Mouse (Mus musculus) cerebellum, postnatal 14 days (tissue): ENCODE data around the gene Tex12.

Source experiments
- DNase-seq, 2 experiments: peaks; one replicate each; pipeline ENCODE4 v3.0.0; 2021; ENCODE audit warnings: mixed read lengths in 2 of 2

Gene Tex12

GRCm38 (mm10) chr9:50554241-50555093 is 6.7 kb downstream of the Tex12 start, which contains the start of gene Il18:
Il18 (plus strand) TSS chr9:50554827.
- peak; percentile 12 to 38 for DNase-seq

GRCm38 (mm10) chr9:50553547-50553946 is 7.6 kb downstream of the Tex12 start:
- DNase-seq = no peak

- DNase-seq = no peak
Observed at GRCm38 (mm10) chr9:50552206-50552605, 8.9 kb downstream of the Tex12 start.

- no peak for DNase-seq
Observed at GRCm38 (mm10) chr9:50548936-50549335, 12.2 kb downstream of the Tex12 start.

- no peak for DNase-seq
Observed at GRCm38 (mm10) chr9:50547859-50548478, 13.2 kb downstream of the Tex12 start.

- DNase-seq = no peak
Observed at GRCm38 (mm10) chr9:50542401-50542800, 18.7 kb downstream of the Tex12 start.

GRCm38 (mm10) chr9:50540170-50540569 is 21.0 kb downstream of the Tex12 start:
- no peak for DNase-seq

- DNase-seq = no peak
Observed at GRCm38 (mm10) chr9:50537295-50537694, 23.8 kb downstream of the Tex12 start.

GRCm38 (mm10) chr9:50536603-50537135 is 24.5 kb downstream of the Tex12 start:
- no peak for DNase-seq

GRCm38 (mm10) chr9:50535930-50536329 is 25.2 kb downstream of the Tex12 start:
- peak in 1 of 2 experiments; percentile 12 for DNase-seq

- no peak for DNase-seq
Observed at GRCm38 (mm10) chr9:50533791-50534190, 27.3 kb downstream of the Tex12 start.

- DNase-seq = no peak
Observed at GRCm38 (mm10) chr9:50533328-50533727, 27.8 kb downstream of the Tex12 start.

- peak; percentile 62 to 63 for DNase-seq
Observed at GRCm38 (mm10) chr9:50530890-50531289, 30.2 kb downstream of the Tex12 start.

- peak; percentile 98 to 99 for DNase-seq
Observed at GRCm38 (mm10) chr9:50528293-50528892, 32.7 kb downstream of the Tex12 start, which contains the start of gene Pts. Pts (minus strand) TSS chr9:50528724.

GRCm38 (mm10) chr9:50527860-50528259 is 33.3 kb downstream of the Tex12 start:
- no peak for DNase-seq

- no peak for DNase-seq
Observed at GRCm38 (mm10) chr9:50525585-50525984, 35.5 kb downstream of the Tex12 start.

- no peak for DNase-seq
Observed at GRCm38 (mm10) chr9:50524936-50525335, 36.2 kb downstream of the Tex12 start.

GRCm38 (mm10) chr9:50522574-50522973 is 38.6 kb downstream of the Tex12 start:
- no peak for DNase-seq

GRCm38 (mm10) chr9:50521562-50521961 is 39.6 kb downstream of the Tex12 start:
- DNase-seq = no peak

GRCm38 (mm10) chr9:50520748-50521147 is 40.4 kb downstream of the Tex12 start:
- no peak for DNase-seq

- DNase-seq = peak in 1 of 2 experiments; percentile 27
Observed at GRCm38 (mm10) chr9:50518781-50519180, 42.3 kb downstream of the Tex12 start.

GRCm38 (mm10) chr9:50515462-50515861 is 45.7 kb downstream of the Tex12 start:
- DNase-seq = no peak

GRCm38 (mm10) chr9:50507570-50507969 is 53.6 kb downstream of the Tex12 start:
- DNase-seq = peak; percentile 47 to 50
